Mouse (Mus musculus) spleen, adult 2 months (tissue): Measurements from ENCODE around the gene Jsrp1.

Experiments used
- CTCF ChIP-seq: fragments of 200-500 bp; IDR thresholded peaks from 2 replicates; pipeline ENCODE4 v1.5.1; 2011; ENCODE audit warnings: mild to moderate bottlenecking, inconsistent platforms; ENCODE audit not compliant: insufficient read depth, insufficient read length, insufficient replicate concordance; ENCODE audit errors: extremely low read depth
- POLR2A ChIP-seq: fragments of 200-500 bp; IDR thresholded peaks from 2 replicates; pipeline ENCODE4 v1.6.1; 2011; ENCODE audit warnings: low read depth, low read length, inconsistent platforms

DNA sequence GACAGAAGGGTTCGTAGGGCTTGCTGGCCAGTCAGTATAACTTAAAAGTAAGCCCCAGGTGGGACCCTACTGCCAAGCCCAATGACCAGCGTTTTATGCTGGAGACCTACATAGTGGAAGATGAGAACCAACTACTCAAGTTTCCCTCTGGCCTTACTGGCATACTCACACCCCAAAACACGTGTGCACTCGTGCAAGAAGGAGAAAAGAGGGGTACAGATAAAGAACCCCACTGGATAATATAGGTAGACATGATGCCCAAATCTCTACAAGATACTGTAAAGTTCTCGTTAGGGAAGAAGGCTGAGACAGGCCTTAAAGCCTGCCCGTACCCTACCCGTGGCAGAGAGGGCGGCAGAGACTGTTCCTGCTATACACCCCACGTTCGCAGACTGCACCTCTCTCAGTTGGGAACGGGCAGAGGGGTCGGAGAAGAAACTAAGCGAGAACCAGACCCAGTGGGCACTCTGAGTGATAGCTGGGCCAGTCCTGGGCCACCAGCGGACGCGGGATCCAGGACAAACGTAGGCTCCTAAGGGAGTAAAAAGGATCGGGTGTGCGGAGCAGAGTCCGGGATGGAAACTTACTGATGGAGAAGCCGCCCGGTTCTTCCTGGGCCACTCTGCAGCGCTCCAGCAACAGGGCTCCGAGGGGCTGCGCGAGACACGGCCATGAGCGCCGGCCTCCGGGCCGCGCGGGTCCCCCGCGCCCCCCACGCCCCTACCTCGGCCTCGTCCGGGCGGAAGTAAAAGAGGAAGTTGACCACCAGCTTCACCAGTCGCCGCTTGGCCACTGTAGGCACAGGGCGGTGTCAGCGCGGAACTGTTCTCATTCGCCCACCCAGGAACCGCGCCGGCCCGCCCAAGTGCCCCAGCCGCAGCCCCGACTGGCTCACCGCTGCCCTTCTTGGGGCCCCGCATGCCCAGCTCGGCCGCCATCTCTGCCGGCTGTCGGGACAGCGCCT, 15.8 kb downstream of the Jsrp1 start:
- no peak for TF ChIP-seq CTCF
- TF ChIP-seq POLR2A: no peak
